Mouse (Mus musculus): Measurements from ENCODE around the gene Zfp719.

Zfp719 gene

GRCm38 (mm10) chr7:43606896-43607742 is 27.7 kb downstream of the Zfp719 start, which contains the start of gene Zfp819:
Gene Zfp819, plus strand, starts transcription at chr7:43607169.
- DNase-seq (ENCODE audit: low read depth, low spot score) = peak; percentile 94

GRCm38 (mm10) chr7:43607743-43608287 is 28.4 kb downstream of the Zfp719 start:
- peak; percentile 96 for DNase-seq (ENCODE audit: low read depth, low spot score)

- peak; percentile 50 for DNase-seq (ENCODE audit: low read depth, low spot score)
Observed at GRCm38 (mm10) chr7:43608316-43608824, 29.0 kb downstream of the Zfp719 start.

GRCm38 (mm10) chr7:43613816-43614551 is 34.6 kb downstream of the Zfp719 start:
- DNase-seq (ENCODE audit: low read depth, low spot score) = no peak

- DNase-seq (ENCODE audit: low read depth, low spot score) = no peak
Observed at GRCm38 (mm10) chr7:43622927-43623326, 43.5 kb downstream of the Zfp719 start.

GRCm38 (mm10) chr7:43623819-43624218 is 44.4 kb downstream of the Zfp719 start:
- DNase-seq (ENCODE audit: low read depth, low spot score) = peak; percentile 52

GRCm38 (mm10) chr7:43625065-43625464 is 45.7 kb downstream of the Zfp719 start:
- DNase-seq (ENCODE audit: low read depth, low spot score) = no peak

GRCm38 (mm10) chr7:43625794-43626422 is 46.5 kb downstream of the Zfp719 start:
- DNase-seq (ENCODE audit: low read depth, low spot score) = no peak

- DNase-seq (ENCODE audit: low read depth, low spot score) = no peak
Observed at GRCm38 (mm10) chr7:43633940-43634339, 54.5 kb downstream of the Zfp719 start.

- DNase-seq (ENCODE audit: low read depth, low spot score) = no peak
Observed at GRCm38 (mm10) chr7:43634500-43634899, 55.1 kb downstream of the Zfp719 start, which contains the start of gene Ceacam18. Gene Ceacam18, plus strand, starts transcription at chr7:43634707.

- no peak for DNase-seq (ENCODE audit: low read depth, low spot score)
Observed at GRCm38 (mm10) chr7:43636194-43636593, 56.8 kb downstream of the Zfp719 start.

- DNase-seq (ENCODE audit: low read depth, low spot score) = no peak
Observed at GRCm38 (mm10) chr7:43637118-43637517, 57.7 kb downstream of the Zfp719 start.

GRCm38 (mm10) chr7:43642587-43642986 is 63.2 kb downstream of the Zfp719 start:
- no peak for DNase-seq (ENCODE audit: low read depth, low spot score)
